ENCODE assay signal across 8 mouse cellular contexts in genomic region chr16:94524691-94525090, GRCm38 (mm10). TPM values are rescaled to one million over a fixed set of nuclear protein-coding genes. Genes with fewer than 3 reads are reported as not detected.
DNase-seq lines count a peak whose midpoint lies in the region; ATAC-seq lines count a peak whose summit lies in the region.

No protein-coding gene starts in this region.

- ATAC-seq in heart, embryonic 13.5 days (ENCODE audit: extremely low read depth, insufficient number of reproducible peaks, low FRiP score, low TSS enrichment) = no peak
- no peak for ATAC-seq in lung, embryonic 15.5 days (ENCODE audit: borderline replicate concordance, extremely low read depth, low FRiP score, low TSS enrichment)

- H3K4me2 ChIP-seq in heart, embryonic 13.5 days = peak overlapping the region; percentile 85
- peak overlapping the region; percentile 72 for H3K4me2 ChIP-seq in lung, embryonic 15.5 days

- H3K27me3 ChIP-seq in heart, embryonic 13.5 days (replicated peaks) = no peaks in the 10 kb centered on the region
- no peaks in the 10 kb centered on the region for H3K27me3 ChIP-seq in lung, embryonic 15.5 days
- no peaks in the 10 kb centered on the region for H3K27me3 ChIP-seq in embryonic facial prominence, embryonic 10.5 days (replicated peaks; ENCODE audit: low read depth, poor library complexity, severe bottlenecking)

- H3K27ac ChIP-seq in heart, embryonic 13.5 days (replicated peaks) = no peak overlapping the region; the same call in 1 of the 2 replicates
- no peak overlapping the region for H3K27ac ChIP-seq in lung, embryonic 15.5 days
- H3K27ac ChIP-seq in embryonic facial prominence, embryonic 10.5 days (replicated peaks) = no peak overlapping the region
- peak overlapping the region; percentile 90 for H3K27ac ChIP-seq in macrophage

- DNase-seq in heart, adult 18-20 months = no peak
- no peak for DNase-seq in lung, postnatal 25 days (ENCODE audit: low spot score)
- DNase-seq in embryonic facial prominence, embryonic 10.5 days (ENCODE audit: low spot score) = no peak
- no peak for DNase-seq in right cerebral cortex, postnatal 36 days (ENCODE audit: low spot score in 2 of 2)
- no peak for DNase-seq in gastrocnemius, adult 8-10 months (ENCODE audit: low spot score in 2 of 2)

- peak overlapping the region; percentile 93 for H3K4me3 ChIP-seq in heart, embryonic 13.5 days
- peak overlapping the region; percentile 94 for H3K4me3 ChIP-seq in lung, embryonic 15.5 days
- H3K4me3 ChIP-seq in embryonic facial prominence, embryonic 10.5 days = peak overlapping the region; percentile 87; the same call in 1 of the 2 replicates
- H3K4me3 ChIP-seq in macrophage (ENCODE audit: inconsistent target) = peak overlapping the region; percentile 93

- WGBS in heart, embryonic 13.5 days = 91% methylated on average over 9 of the region's 9 CpGs
- 78% methylated on average over 9 of the region's 9 CpGs for WGBS in lung, embryonic 15.5 days
- 80% methylated on average over 9 of the region's 9 CpGs for WGBS in embryonic facial prominence, embryonic 10.5 days
- WGBS in macrophage (ENCODE audit: missing documents) = 92% methylated on average over 8 of the region's 9 CpGs

- H3K9me3 ChIP-seq in heart, embryonic 13.5 days = no peaks in the 10 kb centered on the region
- H3K9me3 ChIP-seq in lung, embryonic 15.5 days = no peaks in the 10 kb centered on the region
- H3K9me3 ChIP-seq in embryonic facial prominence, embryonic 10.5 days = no peaks in the 10 kb centered on the region

- H3K4me1 ChIP-seq in heart, embryonic 13.5 days = peaks cover 64% of the 10 kb centered on the region
- H3K4me1 ChIP-seq in lung, embryonic 15.5 days = peaks cover 39% of the 10 kb centered on the region
- peaks cover 33% of the 10 kb centered on the region for H3K4me1 ChIP-seq in embryonic facial prominence, embryonic 10.5 days

- H3K79me2 ChIP-seq in macrophage (ENCODE audit: inconsistent target) = peaks cover 63% of the 10 kb centered on the region

- 0 out of 2 replicates have a peak, but pooled peaks cover 3% of the 10 kb centered on the region for H3K36me3 ChIP-seq in heart, embryonic 13.5 days
- no peaks in the 10 kb centered on the region for H3K36me3 ChIP-seq in lung, embryonic 15.5 days
- no peaks in the 10 kb centered on the region for H3K36me3 ChIP-seq in embryonic facial prominence, embryonic 10.5 days (replicated peaks)
- H3K36me3 ChIP-seq in macrophage (ENCODE audit: inconsistent target) = no peaks in the 10 kb centered on the region

- peak overlapping the region; percentile 91 for H3K9ac ChIP-seq in heart, embryonic 13.5 days
- H3K9ac ChIP-seq in lung, embryonic 15.5 days = no peak overlapping the region

RNA-seq across cellular contexts. Expression of gene Vps26c, which starts 1.9 kb away (rescaled TPM):
- 43.6 and 46.7 TPM in 2 replicates for polyA plus RNA-seq in heart, embryonic 13.5 days (2015; fragmentation: Nextera tagmentation; extraction: Ambion mirVana)
- total RNA-seq in heart, adult 18-20 months (2021) = 10 to 100 TPM; 20.7 to 21.7 TPM
- polyA plus RNA-seq in lung, embryonic 15.5 days (2015; fragmentation: Nextera tagmentation; extraction: Ambion mirVana) = 59.6 and 65.2 TPM in 2 replicates
- polyA plus RNA-seq in embryonic facial prominence, embryonic 10.5 days (2016; fragmentation: Nextera tagmentation; extraction: Ambion mirVana) = 53.9 and 59.4 TPM in 2 replicates
- 100 to 1,000 TPM in 6 of 26 experiments, 10 to 100 TPM in 20; 21.2 to 142 (median 55.7) TPM for total RNA-seq in macrophage (2018; cell fraction: chromatin; rRNA removed)
- 10 to 100 TPM; 36.1 to 82.0 (median 68.2) TPM for total RNA-seq in macrophage (2018; cell fraction: cytosol; rRNA removed)
- 100 to 1,000 TPM in 1 of 26 experiments, 10 to 100 TPM in 25; 20.1 to 108 (median 38.4) TPM for total RNA-seq in macrophage (2018; cell fraction: nucleus; rRNA removed)
- polyA plus RNA-seq in macrophage (2018) = 45.9 to 89.1 TPM (median 67.2 TPM) in 3 replicates
- total RNA-seq in gastrocnemius, adult 8-10 months (2022) = 10 to 100 TPM in 3 of 4 experiments, 1 to 10 TPM in 1; 8.6 to 12.1 (median 10.2) TPM

RNA-seq across cellular contexts. Expression of gene Dyrk1a, which starts 45.1 kb away (rescaled TPM):
- polyA plus RNA-seq in heart, embryonic 13.5 days (2015; fragmentation: Nextera tagmentation; extraction: Ambion mirVana) = 6.7 and 7.2 TPM in 2 replicates
- 10 to 100 TPM; 64.8 to 73.1 TPM for total RNA-seq in heart, adult 18-20 months (2021)
- 7.8 and 8.0 TPM in 2 replicates for polyA plus RNA-seq in lung, embryonic 15.5 days (2015; fragmentation: Nextera tagmentation; extraction: Ambion mirVana)
- polyA plus RNA-seq in embryonic facial prominence, embryonic 10.5 days (2016; fragmentation: Nextera tagmentation; extraction: Ambion mirVana) = 9.5 and 10.0 TPM in 2 replicates
- total RNA-seq in macrophage (2018; cell fraction: chromatin; rRNA removed) = 100 to 1,000 TPM in 3 of 26 experiments, 10 to 100 TPM in 23; 54.2 to 149 (median 85.4) TPM
- total RNA-seq in macrophage (2018; cell fraction: cytosol; rRNA removed) = 10 to 100 TPM; 40.1 to 59.8 (median 43.8) TPM
- total RNA-seq in macrophage (2018; cell fraction: nucleus; rRNA removed) = 10 to 100 TPM; 54.6 to 87.2 (median 64.8) TPM
- 22.5 to 30.9 TPM (median 25.6 TPM) in 3 replicates for polyA plus RNA-seq in macrophage (2018)
- total RNA-seq in gastrocnemius, adult 8-10 months (2022) = 100 to 1,000 TPM in 3 of 4 experiments, 10 to 100 TPM in 1; 95.4 to 131 (median 109) TPM
